Mouse (Mus musculus): Measurements from ENCODE around the gene Hecw1.

GRCm38 (mm10) chr13:14552628-14553027 is 29.6 kb upstream of the Hecw1 start:
- no peak for TF ChIP-seq MAFK (IDR thresholded peaks at IDR 0.05; ENCODE audit: insufficient read depth, low read depth, low read length)
- no peak for TF ChIP-seq CHD2 (IDR thresholded peaks at IDR 0.05; ENCODE audit: low read depth, low read length)
- TF ChIP-seq ZNF384 (IDR thresholded peaks at IDR 0.05; ENCODE audit: low read depth, low read length), result no peak
- no peak for TF ChIP-seq HCFC1 (IDR thresholded peaks at IDR 0.05; ENCODE audit: borderline replicate concordance, insufficient read depth, low read length)
